Mouse (Mus musculus) kidney, adult 2 months (tissue): ENCODE measurements around the gene Rad51b.

ENCODE experiments used
- CTCF ChIP-seq: fragments of 200-500 bp; conservative IDR thresholded peaks from 2 replicates; pipeline ENCODE4 v1.5.1; 2011; ENCODE audit warnings: low read depth, mild to moderate bottlenecking, control low read depth, low read length, moderate library complexity, mixed read lengths; ENCODE audit not compliant: insufficient read depth, insufficient read length
- POLR2A ChIP-seq: fragments of 200-500 bp; IDR thresholded peaks from one replicate; pipeline ENCODE4 v1.6.1; 2011; ENCODE audit warnings: low read depth, low read length, control low read depth

GRCm38 (mm10) chr12:79806990-79807389, 509.9 kb downstream of the Rad51b start:
- no peak for TF ChIP-seq CTCF
- TF ChIP-seq POLR2A = no peak
